Mouse (Mus musculus) spleen, postnatal 14 days (tissue): Measurements from ENCODE around the gene Stra6l.
A peak's percentile ranks its signal among the peaks of the same experiment; 100 is the strongest.

ENCODE experiments used
- DNase-seq, 2 experiments: peaks; one replicate each; pipeline ENCODE4 v3.0.0; 2021 to 2022; ENCODE audit warnings: low spot score in 2 of 2

Gene Stra6l

GRCm38 (mm10) chr4:45848109-45848824 lies at the start of gene Stra6l:
Stra6l (plus strand) TSS chr4:45848664.
- no peak for DNase-seq

DNA sequence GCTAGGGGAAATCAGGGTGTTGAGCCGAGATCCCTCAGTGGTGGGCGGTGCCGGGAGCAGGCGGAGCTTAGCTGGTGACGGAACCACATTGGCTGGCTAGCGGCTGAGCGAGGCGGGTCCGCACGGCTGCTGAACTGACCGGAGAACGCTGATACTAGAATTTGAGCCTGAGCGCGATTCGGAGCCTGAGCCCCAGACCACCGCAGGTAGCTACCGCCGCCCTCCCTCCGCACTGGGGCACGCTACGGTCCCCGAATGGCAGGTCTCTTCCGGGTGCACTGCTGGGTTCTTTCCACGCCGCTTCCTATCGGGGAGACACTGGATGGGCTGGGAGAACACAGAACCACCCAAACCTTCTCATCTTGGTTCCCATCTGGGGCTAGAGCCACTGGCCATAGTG lies 49.5 kb upstream of the Stra6l start, which contains the start of gene Aldh1b1:
Gene Aldh1b1 (plus strand): TSS at position 59 of the 400 bp plus-strand sequence.
- peak; percentile 50 to 60 for DNase-seq

DNA sequence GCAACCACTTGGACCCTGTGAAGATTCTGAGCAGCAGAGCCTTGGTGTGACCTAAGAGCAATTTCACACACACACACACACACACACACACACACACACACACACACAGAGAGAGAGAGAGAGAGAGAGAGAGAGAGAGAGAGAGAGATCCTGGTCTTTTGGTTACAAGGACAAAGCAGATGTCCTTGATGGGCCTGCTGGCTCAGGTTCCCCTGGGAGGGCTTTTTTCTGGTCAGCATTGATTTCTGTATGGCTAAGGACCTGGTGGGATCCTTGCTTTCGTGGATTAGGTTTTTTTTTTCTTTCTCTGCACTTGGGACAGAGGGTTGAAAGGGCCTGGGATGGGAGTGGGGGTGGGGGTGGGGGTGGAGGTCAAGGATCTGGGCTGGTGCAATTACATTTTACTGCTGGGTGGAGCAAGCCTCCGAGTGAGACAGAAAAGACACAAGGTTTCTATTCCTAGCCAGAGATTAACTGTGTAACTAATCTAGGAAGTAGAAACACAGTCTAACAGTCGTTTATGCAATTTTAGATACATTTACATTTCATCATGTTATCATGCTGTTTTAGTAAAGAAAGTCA lies 48.4 kb upstream of the Stra6l start:
- DNase-seq, result no peak

GRCm38 (mm10) chr4:45802900-45803299 lies 45.6 kb upstream of the Stra6l start:
- no peak for DNase-seq

GRCm38 (mm10) chr4:45808034-45808433 lies 40.4 kb upstream of the Stra6l start:
- DNase-seq, result no peak

- no peak for DNase-seq
These were observed 37.2 kb upstream of the Stra6l start for GRCm38 (mm10) chr4:45811250-45811649.

DNA sequence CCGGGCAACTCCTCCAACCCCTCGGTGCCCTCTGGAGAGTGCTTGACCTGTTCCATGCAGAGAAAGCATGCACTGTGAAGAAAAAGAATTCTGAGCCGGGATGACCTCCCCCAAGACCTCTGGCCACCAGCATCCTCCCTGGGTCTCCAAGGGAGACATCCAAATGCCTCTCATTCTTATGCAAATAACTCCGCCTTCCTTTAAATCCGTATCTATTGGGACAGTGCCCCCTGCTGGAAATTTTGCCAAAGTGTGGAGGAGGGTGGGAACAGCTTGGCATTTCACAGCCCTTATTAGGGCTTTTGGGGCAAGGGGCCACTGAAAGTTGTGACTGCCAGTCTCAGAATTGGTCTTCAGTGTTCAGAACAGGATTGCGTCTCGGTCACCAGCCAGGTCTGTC lies 32.9 kb upstream of the Stra6l start:
- peak in 1 of 2 experiments; percentile 22 for DNase-seq

- DNase-seq, result no peak
These were observed 29.7 kb upstream of the Stra6l start for GRCm38 (mm10) chr4:45818814-45819207.

GRCm38 (mm10) chr4:45819208-45819931 lies 29.1 kb upstream of the Stra6l start:
- DNase-seq, result no peak

GRCm38 (mm10) chr4:45820074-45820830 lies 28.2 kb upstream of the Stra6l start:
- DNase-seq, result peak in 1 of 2 experiments; percentile 65

- no peak for DNase-seq
These were observed 26.5 kb upstream of the Stra6l start for GRCm38 (mm10) chr4:45821995-45822394.

DNA sequence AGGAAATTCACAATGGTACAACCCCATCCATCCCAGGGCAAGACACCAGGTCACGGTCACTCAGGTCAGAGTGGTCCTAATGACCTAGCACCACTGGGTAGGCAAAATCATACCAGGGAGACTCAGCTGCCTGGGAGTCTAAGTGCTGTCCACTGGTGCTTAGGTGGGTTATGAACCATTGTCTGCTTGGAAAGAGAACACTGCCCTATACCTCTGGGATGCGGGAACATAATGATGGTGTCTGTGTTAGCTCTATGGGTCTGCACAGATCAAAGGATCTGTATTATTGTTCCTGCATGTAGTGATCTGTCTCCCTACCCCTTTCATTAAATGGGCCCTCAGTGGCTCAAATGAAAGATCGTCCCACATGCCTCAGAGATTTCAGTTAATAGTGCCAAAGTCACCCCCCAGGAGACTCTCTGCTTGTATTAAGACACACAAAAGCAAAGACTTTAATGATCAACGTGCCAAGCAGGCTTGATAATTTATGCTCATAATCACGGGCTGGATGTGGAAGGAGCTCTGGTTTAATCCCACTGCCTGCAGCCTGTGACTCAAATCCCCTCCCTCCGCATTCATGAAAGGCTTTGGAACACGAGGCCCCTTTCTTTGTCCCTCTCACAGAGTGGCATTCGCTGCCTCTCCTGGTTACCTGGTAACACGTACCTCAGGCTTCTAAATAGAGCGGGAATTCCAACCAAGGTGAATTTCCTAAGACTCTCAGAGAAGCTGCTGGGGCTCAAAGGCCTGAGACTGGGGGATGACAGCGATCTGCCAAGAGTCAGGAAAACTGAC lies 25.5 kb upstream of the Stra6l start:
- no peak for DNase-seq

DNA sequence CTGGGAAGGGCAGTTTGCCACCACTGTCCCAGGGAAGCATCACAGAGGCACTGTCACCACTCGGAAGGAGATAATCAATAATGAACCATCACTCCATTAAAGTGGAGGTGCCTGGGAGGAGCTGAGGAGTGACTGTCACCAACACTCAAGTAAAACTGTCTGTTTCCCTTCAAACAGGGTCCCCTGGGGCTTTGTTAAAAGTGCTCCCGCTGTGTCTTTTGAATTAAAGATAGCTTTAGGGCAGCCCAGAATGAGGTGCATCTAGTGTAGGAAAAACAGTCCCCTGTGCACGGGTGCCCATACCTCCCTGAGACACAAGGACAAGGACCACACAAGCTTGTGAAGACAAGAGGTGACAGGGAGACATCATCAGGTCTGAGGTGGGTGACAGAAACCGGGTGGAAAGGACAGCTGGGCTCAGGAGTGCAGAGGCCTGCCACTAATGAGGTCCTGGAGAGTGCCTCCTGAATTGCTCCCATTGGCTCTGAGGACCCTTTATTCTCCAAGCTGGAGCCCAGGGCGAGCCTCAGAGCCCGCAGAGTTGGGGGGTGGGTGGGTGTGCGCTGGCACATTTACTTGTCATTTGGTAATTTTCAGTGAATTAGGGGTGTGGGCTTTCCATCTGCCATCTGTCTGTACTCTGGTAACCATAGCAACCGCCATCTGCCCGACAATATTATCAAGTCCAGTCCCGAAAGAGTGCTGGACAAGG lies 24.3 kb upstream of the Stra6l start:
- no peak for DNase-seq

DNA sequence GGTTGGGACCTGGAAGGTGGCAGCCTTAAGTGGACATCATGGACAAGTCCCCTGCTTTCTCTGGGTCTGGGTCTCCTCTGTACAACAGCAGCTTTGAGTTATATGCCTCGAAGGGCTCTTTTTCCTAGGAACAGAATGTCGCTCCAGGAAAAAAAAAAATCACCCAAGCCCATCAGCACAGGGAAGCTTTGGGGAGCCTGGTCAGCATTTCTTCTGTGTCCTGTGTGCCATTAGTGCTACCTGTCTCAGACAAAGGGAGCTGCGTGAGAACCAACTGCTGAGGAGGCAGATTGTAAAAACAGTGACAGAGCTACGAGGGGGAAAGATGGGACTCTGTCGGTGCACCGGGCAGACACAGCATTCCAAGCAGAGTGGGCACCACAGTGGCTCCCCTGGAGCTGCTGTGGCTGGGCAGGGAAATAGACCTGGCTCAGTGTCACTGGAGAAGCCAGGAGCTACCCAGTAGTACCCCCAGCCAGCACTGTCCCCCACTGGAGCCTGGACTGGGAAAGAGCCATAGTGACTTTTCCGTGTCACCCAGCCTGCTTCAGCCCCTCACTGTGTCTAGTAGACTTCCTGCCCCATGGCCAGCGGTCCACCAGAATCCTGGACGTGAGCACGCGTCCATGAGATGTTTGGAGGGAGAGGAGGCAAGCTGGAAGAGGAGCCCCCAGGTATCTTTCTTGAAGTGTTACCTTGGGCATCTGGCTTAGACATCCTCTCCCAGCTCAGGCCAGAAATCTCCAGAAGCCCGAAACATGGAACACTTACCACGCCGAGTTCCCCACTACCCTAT lies 23.5 kb upstream of the Stra6l start:
- no peak for DNase-seq

DNA sequence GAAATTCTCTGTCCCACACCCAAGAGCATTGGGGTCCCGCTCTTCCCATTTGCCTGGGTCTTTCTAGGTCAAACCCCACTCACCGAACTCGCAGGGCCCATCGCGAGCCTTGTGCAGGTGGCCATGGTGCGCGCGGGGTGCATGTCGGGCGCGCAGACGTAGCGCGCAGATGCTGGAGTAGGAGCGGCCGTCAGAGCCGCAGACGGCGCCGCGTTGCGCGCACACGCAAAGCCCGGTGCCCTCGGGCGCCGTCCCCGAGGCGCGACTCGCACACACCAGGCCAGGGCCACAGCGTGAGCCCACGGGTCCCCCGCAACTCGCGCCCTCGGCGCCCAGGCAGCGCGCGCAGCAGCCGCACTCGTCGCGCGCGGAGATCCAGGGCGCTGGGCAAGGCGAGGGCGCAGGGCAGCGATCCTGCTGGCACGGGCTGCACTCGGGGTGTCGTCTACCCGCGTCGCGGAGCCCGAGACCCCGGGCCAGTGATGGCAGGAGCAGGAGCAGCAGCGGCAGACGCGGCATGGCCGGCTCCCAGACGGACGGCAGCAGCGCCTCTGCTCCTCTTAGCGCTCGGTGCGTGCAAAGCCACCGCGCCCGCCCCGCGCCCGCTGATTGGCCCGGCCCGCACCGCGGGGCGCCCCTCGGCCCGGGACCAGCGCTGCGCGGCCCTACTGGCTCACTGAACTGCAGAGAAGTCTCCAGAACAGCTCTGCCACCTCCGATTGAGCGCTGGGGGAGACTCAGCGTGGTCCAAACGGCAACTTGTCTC lies 22.0 kb upstream of the Stra6l start, which contains the start of gene Igfbpl1:
Gene Igfbpl1 (minus strand): TSS at position 649 of the 766 bp plus-strand sequence.
- no peak for DNase-seq

GRCm38 (mm10) chr4:45829907-45830759 lies 18.3 kb upstream of the Stra6l start:
- no peak for DNase-seq

DNA sequence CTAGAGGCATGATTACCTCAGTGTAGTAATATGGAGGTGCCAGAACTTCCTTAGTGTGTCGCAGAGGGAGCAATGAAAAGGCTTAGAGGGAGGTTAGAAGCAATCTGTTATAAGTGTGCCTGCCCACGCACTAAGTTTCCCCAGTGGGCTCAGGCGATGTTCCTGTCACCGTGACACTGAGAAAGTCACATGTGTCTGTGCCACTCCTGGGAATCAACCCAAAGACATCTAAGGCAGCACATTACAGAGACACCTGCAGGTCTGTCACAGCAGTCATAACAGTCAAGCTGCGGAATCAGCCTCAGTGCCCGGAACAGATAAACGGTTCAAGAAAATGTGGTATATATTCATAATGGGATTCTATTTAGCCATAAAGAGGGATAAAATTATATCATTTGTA lies 16.5 kb upstream of the Stra6l start:
- no peak for DNase-seq

GRCm38 (mm10) chr4:45833461-45833860 lies 15.0 kb upstream of the Stra6l start:
- DNase-seq, result no peak
